Mouse (Mus musculus) limb, embryonic 10.5 days (tissue): ENCODE measurements around the gene Lrmp. TPM values are rescaled to one million over a fixed set of nuclear protein-coding genes. Genes with fewer than 3 reads are reported as not detected.
A peak's percentile ranks its signal among the peaks of the same experiment; 100 is the strongest.

Experiments used
- DNase-seq: peaks from one replicate; pipeline ENCODE4 v3.0.0-alpha.2; 2017; ENCODE audit warnings: low spot score
- H3K27ac ChIP-seq: fragments of 300-500 bp; sonication (generic); 2 replicates; pipeline ENCODE4 v1.5.1; 2016; ENCODE audit warnings: mild to moderate bottlenecking
- H3K27me3 ChIP-seq: fragments of 300-500 bp; sonication (generic); 2 replicates; pipeline ENCODE4 v1.6.1; 2016; ENCODE audit warnings: low read depth, mild to moderate bottlenecking; ENCODE audit not compliant: poor library complexity, severe bottlenecking
- H3K36me3 ChIP-seq: fragments of 300-500 bp; sonication (generic); 2 replicates; pipeline ENCODE4 v1.6.1; 2016; ENCODE audit warnings: mild to moderate bottlenecking, moderate library complexity
- H3K4me1 ChIP-seq: fragments of 300-500 bp; sonication (generic); 2 replicates; pipeline ENCODE4 v1.6.1; 2016
- H3K4me3 ChIP-seq: fragments of 300-500 bp; sonication (generic); 2 replicates; pipeline ENCODE4 v1.5.1; 2016; ENCODE audit warnings: mild to moderate bottlenecking, moderate library complexity
- H3K9me3 ChIP-seq: fragments of 300-500 bp; sonication (generic); replicated peaks from 2 replicates; pipeline ENCODE4 v1.6.1; 2016; ENCODE audit warnings: mild to moderate bottlenecking
- WGBS: fragments of 180-500 bp; shearing (Covaris S2); methylation state at CpG from one replicate; pipeline ENCODE4 v1.1.7; 2016; 5-methylcytosine and 5-hydroxymethylcytosine counted together
- polyA plus RNA-seq: library from polyadenylated mRNA; unstranded; fragments of >200 nt; fragmentation: Nextera tagmentation; extraction: Ambion mirVana; gene quantifications from 2 replicates; pipeline ENCODE4 v1.2.1, GENCODE M21; 2016

Gene Lrmp
- polyA plus RNA-seq: 1.7 and 1.8 TPM in 2 replicates

- Histone ChIP-seq H3K9me3 (no peaks in the 10 kb centered on the region), H3K27ac (peak within 1 kb of the TSS; percentile 90), H3K4me3 (no peak within 1 kb of the TSS), H3K4me1 (peaks cover 22% of the 10 kb centered on the region), H3K27me3 (no peaks in the 10 kb centered on the region), H3K36me3 (no peaks in the 10 kb centered on the region)
- WGBS: 82% methylated on average over 6 of the region's 6 CpGs
- DNase-seq: no peak
Observed at GRCm38 (mm10) chr6:145115476-145116097, at the start of gene Lrmp. Gene Lrmp, plus strand, starts transcription at chr6:145115653.

GRCm38 (mm10) chr6:145066416-145066815, 49.0 kb upstream of the Lrmp start:
- H3K27me3 ChIP-seq: no peaks in the 10 kb centered on the region
- no peak overlapping the region for H3K4me3 ChIP-seq
- 77% methylated on average over 6 of the region's 6 CpGs for WGBS
- peaks cover 15% of the 10 kb centered on the region for H3K4me1 ChIP-seq
- H3K27ac ChIP-seq: no peak overlapping the region
- 0 out of 2 replicates have a peak, but pooled peaks cover 6% of the 10 kb centered on the region for H3K36me3 ChIP-seq
- no peaks in the 10 kb centered on the region for H3K9me3 ChIP-seq
- no peak for DNase-seq

GRCm38 (mm10) chr6:145067679-145068078, 47.8 kb upstream of the Lrmp start:
- Histone ChIP-seq H3K27me3 (no peaks in the 10 kb centered on the region), H3K4me1 (peaks cover 14% of the 10 kb centered on the region), H3K27ac (no peak overlapping the region), H3K4me3 (no peak overlapping the region), H3K36me3 (0 out of 2 replicates have a peak, but pooled peaks cover 6% of the 10 kb centered on the region), H3K9me3 (no peaks in the 10 kb centered on the region)
- DNase-seq: no peak
- 78% methylated on average over 8 of the region's 8 CpGs for WGBS

GRCm38 (mm10) chr6:145069397-145069796, 46.1 kb upstream of the Lrmp start:
- DNase-seq: no peak
- no peaks in the 10 kb centered on the region for H3K9me3 ChIP-seq
- WGBS: 95% methylated on average over 7 of the region's 7 CpGs
- 0 out of 2 replicates have a peak, but pooled peaks cover 6% of the 10 kb centered on the region for H3K36me3 ChIP-seq
- H3K27ac ChIP-seq: no peak overlapping the region
- no peaks in the 10 kb centered on the region for H3K27me3 ChIP-seq
- no peak overlapping the region for H3K4me3 ChIP-seq
- peaks cover 17% of the 10 kb centered on the region for H3K4me1 ChIP-seq

- no peak for DNase-seq
- H3K27ac ChIP-seq: no peak overlapping the region
- H3K27me3 ChIP-seq: no peaks in the 10 kb centered on the region
- no peaks in the 10 kb centered on the region for H3K9me3 ChIP-seq
- H3K4me1 ChIP-seq: peaks cover 23% of the 10 kb centered on the region
- WGBS: 74% methylated on average over 2 of the region's 2 CpGs
- no peak overlapping the region for H3K4me3 ChIP-seq
- 0 out of 2 replicates have a peak, but pooled peaks cover 6% of the 10 kb centered on the region for H3K36me3 ChIP-seq
Observed at GRCm38 (mm10) chr6:145069921-145070320, 45.5 kb upstream of the Lrmp start.

GRCm38 (mm10) chr6:145074461-145074860, 41.0 kb upstream of the Lrmp start:
- no peaks in the 10 kb centered on the region for H3K27me3 ChIP-seq
- H3K36me3 ChIP-seq: 0 out of 2 replicates have a peak, but pooled peaks cover 1% of the 10 kb centered on the region
- peak overlapping the region; percentile 90; the same call in 1 of the 2 replicates for H3K27ac ChIP-seq
- H3K4me1 ChIP-seq: peaks cover 22% of the 10 kb centered on the region
- peak overlapping the region; percentile 73 for H3K4me3 ChIP-seq
- no peak for DNase-seq
- H3K9me3 ChIP-seq: no peaks in the 10 kb centered on the region

GRCm38 (mm10) chr6:145075088-145075547, 40.3 kb upstream of the Lrmp start:
- WGBS: under 1% methylated on average over 20 of the region's 20 CpGs
- Histone ChIP-seq H3K4me3 (peak overlapping the region; percentile 73), H3K27me3 (no peaks in the 10 kb centered on the region), H3K4me1 (peaks cover 22% of the 10 kb centered on the region), H3K9me3 (no peaks in the 10 kb centered on the region), H3K36me3 (no peaks in the 10 kb centered on the region), H3K27ac (peak overlapping the region; percentile 90)
- peak; percentile 64 for DNase-seq

- Histone ChIP-seq H3K36me3 (no peaks in the 10 kb centered on the region), H3K9me3 (no peaks in the 10 kb centered on the region), H3K27me3 (no peaks in the 10 kb centered on the region), H3K4me1 (peaks cover 22% of the 10 kb centered on the region), H3K27ac (peak within 1 kb of the TSS; percentile 90), H3K4me3 (peak within 1 kb of the TSS; percentile 73)
- 0% methylated on average over 39 of the region's 39 CpGs for WGBS
- peak; percentile 81 for DNase-seq
Observed at GRCm38 (mm10) chr6:145075548-145076224, 39.8 kb upstream of the Lrmp start, which contains the start of gene Bcat1. Gene Bcat1, minus strand, starts transcription at chr6:145076184.

- Histone ChIP-seq H3K27ac (peak overlapping the region; percentile 90), H3K36me3 (no peaks in the 10 kb centered on the region), H3K27me3 (no peaks in the 10 kb centered on the region), H3K4me3 (peak overlapping the region; percentile 73), H3K9me3 (no peaks in the 10 kb centered on the region), H3K4me1 (peaks cover 22% of the 10 kb centered on the region)
- DNase-seq: peak; percentile 41
- WGBS: 5% methylated on average over 9 of the region's 9 CpGs
Observed at GRCm38 (mm10) chr6:145076286-145076685, 39.2 kb upstream of the Lrmp start.

GRCm38 (mm10) chr6:145079087-145079759, 36.2 kb upstream of the Lrmp start:
- peaks cover 18% of the 10 kb centered on the region for H3K4me1 ChIP-seq
- H3K27me3 ChIP-seq: no peaks in the 10 kb centered on the region
- DNase-seq: no peak
- H3K36me3 ChIP-seq: no peaks in the 10 kb centered on the region
- H3K27ac ChIP-seq: no peak overlapping the region
- H3K9me3 ChIP-seq: no peaks in the 10 kb centered on the region
- 77% methylated on average over 9 of the region's 9 CpGs for WGBS
- H3K4me3 ChIP-seq: no peak overlapping the region

GRCm38 (mm10) chr6:145081721-145082120, 33.7 kb upstream of the Lrmp start:
- 75% methylated on average over 4 of the region's 4 CpGs for WGBS
- H3K4me3 ChIP-seq: no peak overlapping the region

GRCm38 (mm10) chr6:145084343-145085117, 30.9 kb upstream of the Lrmp start:
- no peak for DNase-seq
- no peaks in the 10 kb centered on the region for H3K27me3 ChIP-seq
- no peak overlapping the region for H3K27ac ChIP-seq
- H3K4me3 ChIP-seq: no peak overlapping the region
- H3K9me3 ChIP-seq: no peaks in the 10 kb centered on the region
- no peaks in the 10 kb centered on the region for H3K36me3 ChIP-seq
- 90% methylated on average over 8 of the region's 8 CpGs for WGBS
- no peaks in the 10 kb centered on the region for H3K4me1 ChIP-seq

More at GRCm38 (mm10) chr6:145081721-145082120, 33.7 kb upstream of the Lrmp start:
- no peaks in the 10 kb centered on the region for H3K27me3 ChIP-seq
- no peak for DNase-seq
- H3K36me3 ChIP-seq: no peaks in the 10 kb centered on the region
- H3K4me1 ChIP-seq: no peaks in the 10 kb centered on the region
- H3K9me3 ChIP-seq: no peaks in the 10 kb centered on the region
- H3K27ac ChIP-seq: no peak overlapping the region
